Mouse (Mus musculus) stomach, postnatal 0 days (tissue): ENCODE results near the gene Pofut2. TPM values are rescaled to one million over a fixed set of nuclear protein-coding genes. Genes with fewer than 3 reads are reported as not detected.

Experiments used
- ATAC-seq: fragments of 200-750 bp; cut with Nextera tagmentation; 2 replicates; pipeline ENCODE4 v1.8.0; 2017; ENCODE audit not compliant: low FRiP score, low TSS enrichment
- DNase-seq: peaks from one replicate; pipeline ENCODE4 v3.0.0-alpha.2; 2016; ENCODE audit warnings: low spot score
- H3K27ac ChIP-seq: fragments of 300-500 bp; sonication (generic); replicated peaks from 2 replicates; pipeline ENCODE4 v1.5.1; 2014; ENCODE audit warnings: mild to moderate bottlenecking, control low read depth
- H3K27me3 ChIP-seq: fragments of 300-500 bp; sonication (generic); 2 replicates; pipeline ENCODE4 v1.6.1; 2014; ENCODE audit warnings: low read length; ENCODE audit not compliant: control insufficient read depth, insufficient read depth
- H3K36me3 ChIP-seq: fragments of 300-500 bp; sonication (generic); 2 replicates; pipeline ENCODE4 v1.6.1; 2014; ENCODE audit warnings: low read length, mixed read lengths; ENCODE audit not compliant: control insufficient read depth, insufficient read depth
- H3K4me1 ChIP-seq: fragments of 300-500 bp; sonication (generic); replicated peaks from 2 replicates; pipeline ENCODE4 v1.6.1; 2014; ENCODE audit warnings: antibody characterized with exemption; ENCODE audit not compliant: control insufficient read depth, insufficient read depth
- H3K4me2 ChIP-seq: fragments of 300-500 bp; sonication (generic); replicated peaks from 2 replicates; pipeline ENCODE4 v1.6.1; 2014; ENCODE audit warnings: low read depth, mild to moderate bottlenecking, control low read depth, moderate library complexity
- H3K4me3 ChIP-seq: fragments of 300-500 bp; sonication (generic); 2 replicates; pipeline ENCODE4 v1.5.1; 2014; ENCODE audit warnings: low read depth, low read length, control low read depth
- H3K9ac ChIP-seq: fragments of 300-500 bp; sonication (generic); 2 replicates; pipeline ENCODE4 v1.6.1; 2014; ENCODE audit warnings: mild to moderate bottlenecking, low read length, control low read depth, mixed read lengths
- H3K9me3 ChIP-seq: fragments of 300-500 bp; sonication (generic); 2 replicates; pipeline ENCODE4 v1.6.1; 2016; ENCODE audit warnings: low read length; ENCODE audit not compliant: control insufficient read depth
- CTCF ChIP-seq: IDR thresholded peaks from 2 replicates; pipeline ENCODE4 v1.5.1; 2016; ENCODE audit warnings: antibody characterized with exemption, low read depth, mild to moderate bottlenecking, moderate library complexity
- EP300 ChIP-seq: optimal IDR thresholded peaks from 2 replicates; pipeline ENCODE3; 2016; ENCODE audit warnings: antibody characterized with exemption
- WGBS: fragments of 180-500 bp; shearing (Covaris S2); extraction: QIAGEN DNeasy Blood & Tissue Kit; methylation state at CpG from one replicate; pipeline ENCODE4 v1.1.7; 2014; 5-methylcytosine and 5-hydroxymethylcytosine counted together
- polyA plus RNA-seq: library from polyadenylated mRNA; unstranded; fragments of >200 nt; fragmentation: Nextera tagmentation; extraction: Ambion mirVana; gene quantifications from 2 replicates; pipeline ENCODE4 v1.2.1, GENCODE M21; 2015

Gene Pofut2
- polyA plus RNA-seq, 1 experiment from 2014 or later = 54.0 TPM

DNA sequence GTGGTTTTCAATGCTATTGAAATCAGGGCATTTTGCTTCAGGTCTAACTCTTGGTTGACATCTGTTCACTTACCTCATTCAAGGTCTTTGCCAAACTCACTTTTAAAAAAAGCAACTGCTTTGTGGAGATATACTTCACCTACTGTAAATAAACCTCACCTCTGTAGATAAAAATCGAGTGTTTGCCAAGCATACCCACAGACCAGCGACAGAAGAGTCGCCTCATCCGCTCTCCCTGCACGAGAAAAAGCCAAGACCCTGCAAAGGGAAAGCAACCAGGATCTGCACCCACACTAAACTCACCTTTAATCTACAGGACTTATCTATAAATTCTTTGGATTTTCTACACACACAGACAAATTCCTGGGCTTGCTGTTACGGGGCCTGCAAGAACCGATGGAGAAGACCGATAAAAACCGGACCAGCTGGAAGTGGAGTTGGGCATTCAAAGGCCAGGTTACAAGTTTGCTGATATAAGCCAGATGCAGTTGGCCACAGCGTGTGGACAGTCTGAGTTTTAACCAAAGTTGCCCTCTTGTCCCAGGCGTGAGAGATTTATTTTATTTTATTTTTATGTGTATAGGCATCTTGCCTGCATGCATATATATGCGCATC is 39.5 kb upstream of the Pofut2 start:
- DNase-seq (no peak), ATAC-seq (no peak)
- H3K27ac ChIP-seq = no peak overlapping the region
- H3K27me3 ChIP-seq = no peaks in the 10 kb centered on the region
- 52% methylated on average over 12 of the region's 12 CpGs for WGBS
- TF ChIP-seq CTCF (no peak), EP300 (no peak)
- H3K9ac ChIP-seq = no peak overlapping the region
- no peaks in the 10 kb centered on the region for H3K9me3 ChIP-seq
- H3K4me3 ChIP-seq = no peak overlapping the region
- H3K36me3 ChIP-seq = no peaks in the 10 kb centered on the region
- no peak overlapping the region for H3K4me2 ChIP-seq
- H3K4me1 ChIP-seq = no peaks in the 10 kb centered on the region

DNA sequence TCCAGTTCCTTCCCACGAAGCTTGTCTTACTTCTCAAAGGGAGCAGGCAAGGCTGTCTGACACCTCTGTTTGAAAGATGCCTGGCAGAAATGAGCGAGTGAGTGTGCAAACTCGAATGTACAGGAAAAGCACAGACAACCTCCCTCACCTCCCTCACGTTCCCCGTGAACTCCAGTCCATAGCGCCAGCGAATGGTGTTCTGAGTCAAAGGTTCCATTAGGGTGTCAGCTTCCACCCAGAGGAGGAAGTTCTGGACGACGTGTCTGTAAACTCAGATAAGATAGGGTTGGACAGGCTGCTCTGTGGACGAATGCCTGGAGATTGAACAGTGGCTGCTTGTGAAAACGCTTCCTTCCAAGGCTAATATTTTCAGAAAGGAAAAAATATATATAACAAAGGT is 37.9 kb upstream of the Pofut2 start:
- Histone ChIP-seq H3K9me3 (no peaks in the 10 kb centered on the region), H3K4me3 (no peak overlapping the region), H3K9ac (no peak overlapping the region), H3K27me3 (no peaks in the 10 kb centered on the region), H3K4me1 (no peaks in the 10 kb centered on the region), H3K27ac (peak overlapping the region; percentile 56; the same call in 1 of the 2 replicates), H3K36me3 (no peaks in the 10 kb centered on the region), H3K4me2 (no peak overlapping the region)
- ATAC-seq (peak; percentile 91), DNase-seq (peak; percentile 67)
- TF ChIP-seq CTCF (no peak), EP300 (no peak)
- WGBS = 10% methylated on average over 11 of the region's 11 CpGs

DNA sequence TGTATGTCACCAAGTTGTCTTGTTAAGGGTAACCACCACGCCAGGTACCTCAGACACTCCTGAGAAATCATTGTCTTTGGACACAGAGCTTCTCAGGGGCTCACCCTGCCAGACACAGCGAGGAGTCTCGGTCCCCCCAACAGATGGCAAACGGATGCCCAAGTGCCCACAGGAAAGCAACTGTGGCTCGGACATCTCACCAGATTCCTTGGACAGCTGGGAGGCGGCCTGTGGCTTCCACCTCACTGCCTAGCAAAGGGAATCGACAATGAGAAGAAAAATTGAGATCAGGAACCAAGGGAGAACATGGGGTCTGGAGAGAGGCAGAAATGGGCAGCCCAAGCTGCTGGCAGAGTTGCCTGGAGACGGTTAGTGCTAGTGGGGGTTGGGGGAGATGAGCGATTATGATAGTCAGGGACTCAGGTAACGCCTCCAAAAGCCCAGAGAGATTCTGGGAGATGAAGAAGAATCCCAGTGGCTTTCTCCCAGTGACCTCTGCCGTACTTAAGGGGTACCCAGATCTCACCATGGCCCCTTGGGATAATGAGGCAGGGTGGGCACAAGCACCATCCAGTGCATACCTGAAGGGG is 36.0 kb upstream of the Pofut2 start:
- no peak for TF ChIP-seq EP300
- no peak for TF ChIP-seq CTCF
- Histone ChIP-seq H3K9me3 (no peaks in the 10 kb centered on the region), H3K4me2 (no peak overlapping the region), H3K27me3 (no peaks in the 10 kb centered on the region), H3K36me3 (no peaks in the 10 kb centered on the region), H3K4me3 (no peak overlapping the region), H3K27ac (no peak overlapping the region), H3K4me1 (no peaks in the 10 kb centered on the region), H3K9ac (no peak overlapping the region)
- DNase-seq = no peak
- no peak for ATAC-seq
- WGBS = 91% methylated on average over 11 of the region's 11 CpGs

DNA sequence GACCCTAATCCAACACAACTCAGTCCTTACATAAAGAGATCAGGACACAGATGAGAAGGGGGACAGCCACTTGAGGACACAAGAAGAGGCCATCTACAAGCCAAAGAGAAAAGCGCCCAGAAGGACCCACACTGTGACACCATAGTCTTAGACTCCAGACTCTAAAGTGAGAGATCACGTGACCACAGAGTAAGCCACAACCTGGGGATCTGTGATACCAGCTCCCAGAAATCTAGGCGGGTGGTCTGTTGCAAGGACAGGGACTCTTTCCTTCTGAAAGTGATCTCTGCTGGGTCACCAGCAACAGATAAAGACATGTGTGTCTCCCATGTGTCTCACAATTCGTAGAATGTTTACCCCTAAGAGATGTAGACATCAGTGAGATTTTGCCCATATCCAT is 34.6 kb upstream of the Pofut2 start:
- Histone ChIP-seq H3K36me3 (no peaks in the 10 kb centered on the region), H3K27me3 (no peaks in the 10 kb centered on the region), H3K27ac (no peak overlapping the region), H3K4me1 (no peaks in the 10 kb centered on the region), H3K9ac (no peak overlapping the region), H3K4me2 (no peak overlapping the region), H3K4me3 (no peak overlapping the region), H3K9me3 (no peaks in the 10 kb centered on the region)
- 83% methylated on average over 4 of the region's 4 CpGs for WGBS
- no peak for DNase-seq
- TF ChIP-seq CTCF = no peak
- no peak for TF ChIP-seq EP300
- ATAC-seq = no peak

DNA sequence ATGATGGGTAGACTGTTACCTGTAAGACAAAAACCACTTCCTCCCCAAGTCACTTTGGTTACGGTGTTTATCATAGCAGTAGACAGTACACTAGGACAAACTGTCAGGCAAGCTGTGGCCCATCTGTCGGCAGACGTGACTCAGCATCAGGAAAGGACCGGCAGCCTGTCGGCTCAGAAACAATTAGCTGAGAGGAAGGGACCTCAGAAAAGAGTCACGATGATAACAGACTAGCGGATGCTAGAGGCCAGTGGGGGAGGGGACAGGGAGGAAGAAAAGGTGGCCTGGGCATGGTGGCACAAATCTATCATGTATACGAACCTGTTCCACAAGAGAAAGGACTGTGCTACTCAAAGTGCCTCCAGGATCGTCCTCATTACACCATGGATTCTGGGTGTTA is 33.6 kb upstream of the Pofut2 start:
- Histone ChIP-seq H3K27ac (no peak overlapping the region), H3K4me1 (no peaks in the 10 kb centered on the region), H3K9me3 (no peaks in the 10 kb centered on the region), H3K36me3 (no peaks in the 10 kb centered on the region), H3K9ac (no peak overlapping the region), H3K27me3 (no peaks in the 10 kb centered on the region), H3K4me2 (no peak overlapping the region), H3K4me3 (no peak overlapping the region)
- TF ChIP-seq EP300 (no peak), CTCF (no peak)
- no peak for ATAC-seq
- no peak for DNase-seq
- 26% methylated on average over 9 of the region's 9 CpGs for WGBS

DNA sequence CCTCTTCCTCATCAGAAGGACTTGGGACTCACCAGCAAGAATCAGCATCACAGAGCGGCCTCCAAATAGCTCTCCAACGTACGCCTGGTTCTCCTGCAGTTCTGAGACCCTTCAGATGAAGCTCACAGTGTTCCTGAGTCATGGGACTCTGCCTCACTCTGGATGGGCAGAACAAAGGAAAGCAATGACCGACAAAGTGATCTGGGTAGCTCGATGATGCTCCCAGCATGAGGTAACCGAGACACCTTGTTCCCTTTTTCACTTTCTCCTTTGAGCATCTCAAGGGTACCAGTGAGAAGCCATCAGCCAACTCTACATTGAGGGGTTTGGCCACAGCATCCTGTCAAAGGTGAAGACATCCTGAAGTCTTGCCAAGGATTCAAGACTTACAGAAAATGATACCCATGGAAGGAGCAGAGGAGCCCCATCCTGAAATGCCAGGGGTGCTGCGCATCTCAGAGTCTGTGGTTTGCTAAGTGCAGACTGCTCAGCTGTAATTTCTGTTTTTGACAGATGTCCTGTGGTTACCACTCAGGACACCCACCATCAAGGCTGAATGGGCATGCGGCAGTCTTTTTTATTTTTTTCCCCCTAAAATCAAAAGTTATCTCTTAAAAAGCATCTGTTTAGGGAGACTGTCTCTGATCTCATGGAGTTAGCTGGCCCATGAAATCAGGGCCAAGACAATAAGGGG is 32.9 kb upstream of the Pofut2 start:
- Histone ChIP-seq H3K27ac (no peak overlapping the region), H3K27me3 (no peaks in the 10 kb centered on the region), H3K4me3 (no peak overlapping the region), H3K36me3 (no peaks in the 10 kb centered on the region), H3K4me1 (no peaks in the 10 kb centered on the region), H3K4me2 (no peak overlapping the region), H3K9me3 (no peaks in the 10 kb centered on the region), H3K9ac (no peak overlapping the region)
- ATAC-seq (no peak), DNase-seq (no peak)
- no peak for TF ChIP-seq CTCF
- TF ChIP-seq EP300 = no peak
- WGBS = 91% methylated on average over 8 of the region's 8 CpGs
